Mouse (Mus musculus): ENCODE data around the gene Naga. TPM values are rescaled to one million over a fixed set of nuclear protein-coding genes. Genes with fewer than 3 reads are reported as not detected.

The Naga gene
- total and polyA plus RNA-seq, 3 experiments = 22.6 to 54.3 (median 27.0) TPM

DNA sequence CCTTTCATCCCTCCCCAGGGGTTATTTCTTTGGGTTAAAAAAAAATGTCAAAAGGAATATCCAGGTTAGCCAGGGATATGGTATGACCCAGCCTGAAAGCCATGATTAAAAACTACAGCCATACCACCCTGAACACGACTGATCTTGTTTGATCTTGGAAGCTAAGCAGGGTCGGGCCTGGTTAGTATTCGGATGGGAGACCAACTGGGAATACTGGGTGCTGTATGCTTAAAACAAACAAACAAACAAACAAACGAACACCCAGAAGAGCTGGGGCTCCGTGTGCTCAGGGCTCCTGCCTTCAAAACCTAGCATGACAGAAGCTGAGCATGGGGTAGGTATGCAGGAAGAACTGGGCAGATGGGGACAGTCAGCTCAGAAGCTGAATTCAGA, 3.8 kb upstream of the Naga start:
- H3K27ac ChIP-seq = no peak overlapping the region
- peaks cover 3% of the 10 kb centered on the region; the same call in 1 of the 2 replicates for H3K79me2 ChIP-seq (replicated peaks; ENCODE audit: control insufficient read depth, insufficient read depth, low read length)
- no peak for DNase-seq
- H3K4me3 ChIP-seq = no peak overlapping the region
- peaks cover 15% of the 10 kb centered on the region for H3K4me1 ChIP-seq (ENCODE audit: control insufficient read depth, insufficient read depth, low read length)
- intact Hi-C loops (cut with DNase I) = no loop called here
- H3K27me3 ChIP-seq (ENCODE audit: control insufficient read depth, insufficient read depth, low read length) = no peaks in the 10 kb centered on the region
- no peak for TF ChIP-seq POLR2A (IDR thresholded peaks at IDR 0.05; ENCODE audit: insufficient read depth, low read depth, low read length)
- no peak for TF ChIP-seq EP300 (IDR thresholded peaks at IDR 0.05; ENCODE audit: insufficient read depth, low read depth, low read length)
- no peak for TF ChIP-seq CTCF (IDR thresholded peaks at IDR 0.05)
- 78% methylated on average over 5 of the region's 5 CpGs for WGBS
- no peak overlapping the region for H3K9ac ChIP-seq (ENCODE audit: low read depth, low read length)
- H3K36me3 ChIP-seq (ENCODE audit: control insufficient read depth, insufficient read depth, low read length) = peaks cover 7% of the 10 kb centered on the region; the same call in 1 of the 2 replicates

DNA sequence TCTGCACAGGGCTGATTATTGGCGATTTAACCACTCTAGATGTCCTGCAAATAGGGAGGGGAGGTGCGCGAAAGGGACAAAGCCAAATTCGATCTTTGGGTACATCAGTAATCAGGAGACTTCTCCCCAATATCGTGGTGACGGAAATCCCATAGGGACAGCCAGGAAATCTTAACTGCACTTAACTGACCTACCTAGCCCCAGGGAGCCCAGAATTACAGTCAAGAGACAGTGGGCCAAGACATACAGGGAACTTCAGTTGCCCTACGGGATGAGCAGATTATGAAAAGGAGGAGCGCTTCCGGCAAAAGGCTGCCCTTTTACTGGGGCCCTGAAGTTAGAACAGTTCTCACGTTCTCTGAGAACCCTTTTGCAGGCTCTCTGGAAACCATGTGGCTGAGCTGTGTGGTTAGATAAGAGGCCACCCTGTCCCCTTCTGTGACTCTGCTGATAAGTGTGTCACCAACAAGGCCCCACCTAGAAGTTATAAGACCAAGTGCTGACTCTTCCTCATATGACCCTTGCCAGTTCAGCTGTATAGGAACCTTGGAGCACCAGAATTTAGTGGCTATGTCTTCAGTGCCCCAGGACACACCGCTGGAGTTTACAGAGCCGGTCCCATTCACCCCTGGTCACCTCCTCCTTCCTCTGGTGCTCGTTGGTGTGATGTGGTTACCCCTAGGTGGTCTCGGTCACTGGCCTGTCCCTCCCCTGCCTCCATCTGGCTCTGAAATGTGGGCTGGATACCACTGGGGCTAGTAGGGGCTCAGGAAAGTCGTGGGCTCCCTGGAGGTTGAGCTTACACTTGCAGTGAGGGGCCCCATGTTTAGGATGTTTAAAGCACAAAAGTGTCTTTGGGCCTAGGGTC, 3.2 kb upstream of the Naga start:
- Histone ChIP-seq H3K27me3 (ENCODE audit: control insufficient read depth, insufficient read depth, low read length) (no peaks in the 10 kb centered on the region), H3K27ac (peak overlapping the region; percentile 63; the same call in 1 of the 2 replicates), H3K79me2 (replicated peaks; ENCODE audit: control insufficient read depth, insufficient read depth, low read length) (no peaks in the 10 kb centered on the region), H3K4me3 (peak overlapping the region; percentile 49), H3K4me1 (ENCODE audit: control insufficient read depth, insufficient read depth, low read length) (peaks cover 10% of the 10 kb centered on the region), H3K9ac (ENCODE audit: low read depth, low read length) (peak overlapping the region; percentile 48), H3K36me3 (ENCODE audit: control insufficient read depth, insufficient read depth, low read length) (peaks cover under 1% of the 10 kb centered on the region; the same call in 1 of the 2 replicates)
- intact Hi-C loops (cut with DNase I) = no loop called here
- TF ChIP-seq EP300 (IDR thresholded peaks at IDR 0.05; ENCODE audit: insufficient read depth, low read depth, low read length) (no peak), POLR2A (IDR thresholded peaks at IDR 0.05; ENCODE audit: insufficient read depth, low read depth, low read length) (no peak)
- 40% methylated on average over 15 of the region's 15 CpGs for WGBS
- no peak for DNase-seq

DNA sequence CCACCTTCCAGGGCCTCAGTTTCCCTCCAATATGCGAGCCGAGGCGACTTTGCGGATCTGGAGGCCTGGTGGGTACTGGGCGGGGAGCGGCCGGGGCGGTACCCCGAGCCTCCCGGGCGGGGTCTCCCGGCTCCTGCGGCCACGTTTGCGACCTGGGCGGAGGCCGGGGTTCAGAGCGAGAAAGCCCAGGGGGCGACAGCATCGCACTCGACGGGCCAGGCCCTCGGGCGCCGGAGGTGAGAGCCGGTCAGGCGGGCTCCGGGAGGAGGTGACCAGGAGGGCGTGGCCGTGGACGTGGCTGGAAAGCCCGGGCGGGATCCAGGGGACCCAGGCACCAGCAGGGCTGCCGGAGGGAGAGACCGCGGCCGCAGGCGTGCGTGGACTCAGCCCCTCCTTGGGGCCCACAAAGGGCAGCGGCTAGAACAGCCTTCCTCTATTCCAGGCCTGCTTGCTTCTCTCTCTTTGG, 2.3 kb upstream of the Naga start:
- Histone ChIP-seq H3K27ac (peak overlapping the region; percentile 63), H3K27me3 (ENCODE audit: control insufficient read depth, insufficient read depth, low read length) (no peaks in the 10 kb centered on the region), H3K4me3 (peak overlapping the region; percentile 49), H3K9ac (ENCODE audit: low read depth, low read length) (peak overlapping the region; percentile 70), H3K36me3 (ENCODE audit: control insufficient read depth, insufficient read depth, low read length) (no peaks in the 10 kb centered on the region), H3K4me1 (ENCODE audit: control insufficient read depth, insufficient read depth, low read length) (peaks cover 9% of the 10 kb centered on the region), H3K79me2 (replicated peaks; ENCODE audit: control insufficient read depth, insufficient read depth, low read length) (no peaks in the 10 kb centered on the region)
- intact Hi-C loops (cut with DNase I) = no loop called here
- no peak for TF ChIP-seq CTCF (IDR thresholded peaks at IDR 0.05)
- TF ChIP-seq EP300 (IDR thresholded peaks at IDR 0.05; ENCODE audit: insufficient read depth, low read depth, low read length) = no peak
- TF ChIP-seq POLR2A (IDR thresholded peaks at IDR 0.05; ENCODE audit: insufficient read depth, low read depth, low read length) = 0 out of 2 replicates have a peak, but pooled peaks have one; percentile 20
- WGBS = 4% methylated on average over 39 of the region's 40 CpGs
- peak; percentile 78 to 79 for DNase-seq

DNA sequence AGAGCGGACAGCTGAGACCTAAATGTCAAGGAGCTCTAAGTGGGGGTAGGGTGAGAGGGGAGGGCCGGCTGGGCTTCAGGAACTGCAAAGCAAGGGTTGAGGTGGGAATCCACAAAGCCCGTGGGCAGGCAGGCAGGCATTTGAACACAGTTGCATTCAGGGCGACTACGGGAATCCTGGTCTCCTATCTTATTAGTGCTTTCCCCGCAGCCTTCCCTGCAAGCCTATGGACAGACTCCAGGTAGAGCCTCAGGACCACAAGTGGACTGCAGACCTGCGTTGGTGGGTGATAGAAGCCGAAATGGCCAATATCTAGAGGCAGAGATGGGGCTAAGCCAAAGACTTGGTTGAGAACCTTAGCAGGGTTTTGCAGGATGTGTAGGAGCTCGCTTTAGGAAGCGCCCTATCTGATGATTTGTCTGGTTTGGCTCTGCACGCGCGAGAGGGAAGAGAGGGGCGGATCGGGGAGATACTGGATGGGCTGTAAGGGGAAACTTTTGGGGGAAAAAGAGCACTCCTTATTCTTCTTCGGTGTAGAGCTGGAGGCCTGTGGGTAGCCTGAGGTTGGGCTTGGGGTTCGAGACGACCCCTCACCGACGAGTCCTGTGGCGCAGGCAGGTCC, 1.8 kb upstream of the Naga start:
- Histone ChIP-seq H3K36me3 (ENCODE audit: control insufficient read depth, insufficient read depth, low read length) (no peaks in the 10 kb centered on the region), H3K4me1 (ENCODE audit: control insufficient read depth, insufficient read depth, low read length) (peaks cover 9% of the 10 kb centered on the region), H3K79me2 (replicated peaks; ENCODE audit: control insufficient read depth, insufficient read depth, low read length) (no peaks in the 10 kb centered on the region), H3K4me3 (peak overlapping the region; percentile 49), H3K9ac (ENCODE audit: low read depth, low read length) (peak overlapping the region; percentile 70), H3K27ac (peak overlapping the region; percentile 63), H3K27me3 (ENCODE audit: control insufficient read depth, insufficient read depth, low read length) (no peaks in the 10 kb centered on the region)
- intact Hi-C loops (cut with DNase I) = no loop called here
- 48% methylated on average over 21 of the region's 21 CpGs for WGBS
- DNase-seq = no peak
- TF ChIP-seq POLR2A (IDR thresholded peaks at IDR 0.05; ENCODE audit: insufficient read depth, low read depth, low read length) (no peak), CTCF (IDR thresholded peaks at IDR 0.05) (no peak), EP300 (IDR thresholded peaks at IDR 0.05; ENCODE audit: insufficient read depth, low read depth, low read length) (no peak)

DNA sequence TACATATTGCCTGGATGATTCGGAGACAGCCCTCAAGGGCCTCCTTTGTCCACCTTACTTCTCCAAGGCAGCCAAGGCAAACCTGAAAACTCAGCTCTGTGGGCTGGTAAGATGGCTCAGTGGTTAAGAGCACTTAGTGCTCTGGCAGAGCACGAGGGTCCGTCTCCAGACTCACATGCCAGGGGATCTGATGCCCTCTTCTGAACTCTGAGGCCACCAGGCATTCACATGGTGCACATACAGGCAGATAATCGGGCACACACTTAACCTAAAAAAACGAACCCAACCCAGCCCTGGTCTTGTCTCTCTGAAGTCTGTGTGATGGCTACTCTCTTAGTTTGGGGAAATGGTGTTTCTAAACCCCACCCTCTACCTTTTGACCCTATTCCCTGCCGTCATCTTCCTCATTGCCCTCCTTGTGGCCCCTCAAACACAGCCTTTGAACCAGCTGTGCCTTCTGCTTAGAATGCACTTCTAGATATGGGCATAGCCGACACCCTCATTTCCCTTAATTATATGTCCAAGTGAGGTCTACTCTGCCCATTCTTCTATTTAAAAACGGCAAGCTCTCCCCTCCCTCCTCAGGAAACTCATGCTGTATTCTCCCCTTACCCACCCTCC, 1.0 kb upstream of the Naga start:
- H3K27me3 ChIP-seq (ENCODE audit: control insufficient read depth, insufficient read depth, low read length) = no peaks in the 10 kb centered on the region
- no peak overlapping the region for H3K9ac ChIP-seq (ENCODE audit: low read depth, low read length)
- TF ChIP-seq POLR2A (IDR thresholded peaks at IDR 0.05; ENCODE audit: insufficient read depth, low read depth, low read length) (no peak), EP300 (IDR thresholded peaks at IDR 0.05; ENCODE audit: insufficient read depth, low read depth, low read length) (no peak), CTCF (IDR thresholded peaks at IDR 0.05) (no peak)
- no peaks in the 10 kb centered on the region for H3K79me2 ChIP-seq (replicated peaks; ENCODE audit: control insufficient read depth, insufficient read depth, low read length)
- no peak overlapping the region for H3K27ac ChIP-seq
- no peaks in the 10 kb centered on the region for H3K36me3 ChIP-seq (ENCODE audit: control insufficient read depth, insufficient read depth, low read length)
- WGBS = 73% methylated on average over 8 of the region's 8 CpGs
- H3K4me1 ChIP-seq (ENCODE audit: control insufficient read depth, insufficient read depth, low read length) = peaks cover 7% of the 10 kb centered on the region
- no peak for DNase-seq
- intact Hi-C loops (cut with DNase I) = loop anchor here (5.0 kb wide), 1 partner anchor 72 kb away; no protein-coding TSS in a partner anchor
- H3K4me3 ChIP-seq = no peak overlapping the region
